Comparison of ENCODE assay signal across 27 mouse cellular contexts in genomic region chr17:16178102-16178501, GRCm38 (mm10).
DNase-seq lines count a peak whose midpoint lies in the region; ATAC-seq and TF ChIP-seq lines count a peak whose summit lies in the region.
"Had no signal": no experiment of that assay in that cellular context is flagged by ENCODE, and none has a peak within 500 bp of the region (broad histone marks: within the 10 kb centered on the region; RNA-seq: fewer than 3 reads in every experiment).

No protein-coding gene starts in this region.

- no peak for ATAC-seq in hindbrain, embryonic 11.5 days (ENCODE audit: low FRiP score)
- no peak for ATAC-seq in lung, embryonic 14.5 days (ENCODE audit: insufficient read depth)
- ATAC-seq: CD4-positive, CD25-positive, alpha-beta regulatory T cell, adult 4 months; forebrain, embryonic 13.5 days; forebrain, embryonic 16.5 days; intestine, embryonic 16.5 days had no signal

- 82% methylated on average over 2 of the region's 2 CpGs for WGBS in hindbrain, embryonic 10.5 days
- WGBS in hindbrain, embryonic 11.5 days = 68% methylated on average over 2 of the region's 2 CpGs
- 60% methylated on average over 2 of the region's 2 CpGs for WGBS in lung, embryonic 14.5 days

- H3K9ac ChIP-seq in hindbrain, embryonic 11.5 days (ENCODE audit: low read depth, low read length) = no peak overlapping the region
- H3K9ac ChIP-seq in lung, embryonic 14.5 days = no peak overlapping the region
- H3K9ac ChIP-seq: embryonic facial prominence, embryonic 13.5 days; forebrain, embryonic 13.5 days; heart, embryonic 12.5 days; heart, embryonic 15.5 days; hindbrain, embryonic 12.5 days; hindbrain, embryonic 15.5 days had no signal

- H3K27me3 ChIP-seq in hindbrain, embryonic 10.5 days (ENCODE audit: insufficient read depth, poor library complexity, severe bottlenecking) = no peaks in the 10 kb centered on the region
- H3K27me3 ChIP-seq in hindbrain, embryonic 11.5 days (ENCODE audit: control insufficient read depth, insufficient read depth, low read length) = no peaks in the 10 kb centered on the region
- H3K27me3 ChIP-seq in lung, embryonic 14.5 days (ENCODE audit: insufficient read depth, low read length) = no peaks in the 10 kb centered on the region
- H3K27me3 ChIP-seq: embryonic facial prominence, embryonic 13.5 days; forebrain, embryonic 13.5 days; heart, embryonic 12.5 days; heart, embryonic 15.5 days; hindbrain, embryonic 12.5 days; hindbrain, embryonic 15.5 days had no signal

- no peaks in the 10 kb centered on the region for H3K36me3 ChIP-seq in hindbrain, embryonic 10.5 days
- no peaks in the 10 kb centered on the region for H3K36me3 ChIP-seq in hindbrain, embryonic 11.5 days (ENCODE audit: control insufficient read depth, insufficient read depth, low read length)
- H3K36me3 ChIP-seq in lung, embryonic 14.5 days (ENCODE audit: insufficient read depth) = no peaks in the 10 kb centered on the region
- H3K36me3 ChIP-seq: embryonic facial prominence, embryonic 13.5 days; forebrain, embryonic 10.5 days; heart, embryonic 12.5 days; heart, embryonic 15.5 days; hindbrain, embryonic 12.5 days; hindbrain, embryonic 15.5 days had no signal

- H3K4me2 ChIP-seq in hindbrain, embryonic 11.5 days (replicated peaks; ENCODE audit: low read depth, low read length) = no peak overlapping the region
- H3K4me2 ChIP-seq in lung, embryonic 14.5 days = no peak overlapping the region
- H3K4me2 ChIP-seq: embryonic facial prominence, embryonic 13.5 days; forebrain, embryonic 13.5 days; heart, embryonic 12.5 days; heart, embryonic 15.5 days; hindbrain, embryonic 12.5 days; hindbrain, embryonic 15.5 days had no signal

- no peak for TF ChIP-seq CTCF in lung, embryonic 14.5 days (IDR thresholded peaks at IDR 0.05; ENCODE audit: low read depth)

- H3K4me1 ChIP-seq in hindbrain, embryonic 10.5 days (replicated peaks) = peaks cover 8% of the 10 kb centered on the region
- H3K4me1 ChIP-seq in hindbrain, embryonic 11.5 days (replicated peaks; ENCODE audit: control insufficient read depth, insufficient read depth, low read length) = no peaks in the 10 kb centered on the region
- H3K4me1 ChIP-seq in lung, embryonic 14.5 days (ENCODE audit: insufficient read depth) = no peaks in the 10 kb centered on the region
- H3K4me1 ChIP-seq: heart, embryonic 12.5 days; heart, embryonic 15.5 days; hindbrain, embryonic 15.5 days had no signal

- H3K4me3 ChIP-seq in hindbrain, embryonic 10.5 days = no peak overlapping the region
- H3K4me3 ChIP-seq in hindbrain, embryonic 11.5 days (ENCODE audit: low read depth, low read length) = no peak overlapping the region
- no peak overlapping the region for H3K4me3 ChIP-seq in lung, embryonic 14.5 days (ENCODE audit: low read depth, low read length)
- H3K4me3 ChIP-seq: embryonic facial prominence, embryonic 13.5 days; forebrain, embryonic 10.5 days; forebrain, embryonic 13.5 days; heart, embryonic 12.5 days; heart, embryonic 15.5 days; hindbrain, embryonic 12.5 days; hindbrain, embryonic 15.5 days had no signal

- H3K9me3 ChIP-seq in hindbrain, embryonic 10.5 days = no peaks in the 10 kb centered on the region
- no peaks in the 10 kb centered on the region for H3K9me3 ChIP-seq in hindbrain, embryonic 11.5 days (ENCODE audit: control insufficient read depth, low read length)
- no peaks in the 10 kb centered on the region for H3K9me3 ChIP-seq in lung, embryonic 14.5 days (ENCODE audit: low read depth, low read length)
- H3K9me3 ChIP-seq: embryonic facial prominence, embryonic 13.5 days; forebrain, embryonic 10.5 days; forebrain, embryonic 13.5 days; heart, embryonic 12.5 days; heart, embryonic 15.5 days; hindbrain, embryonic 12.5 days; hindbrain, embryonic 15.5 days had no signal

- 0 out of 2 replicates have a peak overlapping the region, but pooled peaks have one; percentile 12 for H3K27ac ChIP-seq in hindbrain, embryonic 10.5 days
- no peak overlapping the region for H3K27ac ChIP-seq in hindbrain, embryonic 11.5 days (ENCODE audit: low read depth, low read length)
- H3K27ac ChIP-seq in lung, embryonic 14.5 days (ENCODE audit: low read depth) = no peak overlapping the region
- H3K27ac ChIP-seq: embryonic facial prominence, embryonic 13.5 days; forebrain, embryonic 10.5 days; forebrain, embryonic 13.5 days; heart, embryonic 15.5 days; hindbrain, embryonic 12.5 days; hindbrain, embryonic 15.5 days had no signal

- no peak for DNase-seq in hindbrain, embryonic 10.5 days (ENCODE audit: low spot score)
- DNase-seq in hindbrain, embryonic 11.5 days (ENCODE audit: low spot score) = no peak
- peak; percentile 7 for DNase-seq in lung, embryonic 14.5 days
- DNase-seq in lung, postnatal 25 days (ENCODE audit: low spot score) = no peak
- peak; percentile 54 for DNase-seq in forelimb bud, embryonic 11.5 days (ENCODE audit: low read depth, low spot score)
- peak; percentile 12 for DNase-seq in hindlimb bud, embryonic 11.5 days (ENCODE audit: extremely low spot score, low read depth, low spot score)
- DNase-seq in adrenal gland, adult (ENCODE audit: inconsistent age in 2 of 2, low spot score in 1 of 2) = no peak
- DNase-seq: adrenal gland, adult 8-10 months; adrenal gland, postnatal 25 days; cerebellum, adult 11-12 months; cerebellum, adult 8-10 months; cerebellum, postnatal 10 days; cerebellum, postnatal 36 days; gastrocnemius, postnatal 25 days; heart, adult 18-20 months; heart, postnatal 10 days; heart, postnatal 36 days had no signal

Comparison
In these comparisons a context has a peak if more than half of its experiments do, and no peak if none do; other contexts are left out.
1. DNase-seq: peak in lung, embryonic 14.5 days (single experiment), forelimb bud, embryonic 11.5 days (single experiment) and hindlimb bud, embryonic 11.5 days (single experiment); none in hindbrain, embryonic 10.5 days (single experiment), hindbrain, embryonic 11.5 days (single experiment), lung, postnatal 25 days (single experiment) and adrenal gland, adult (0 of 2).